ENCODE assay signal across 11 mouse cellular contexts in genomic region chr16:33764501-33765193, GRCm38 (mm10). TPM values are rescaled to one million over a fixed set of nuclear protein-coding genes. Genes with fewer than 3 reads are reported as not detected.
DNase-seq lines count a peak whose midpoint lies in the region; ATAC-seq and TF ChIP-seq lines count a peak whose summit lies in the region.
"Had no signal": no experiment of that assay in that cellular context is flagged by ENCODE, and none has a peak within 500 bp of the region (broad histone marks: within the 10 kb centered on the region; RNA-seq: fewer than 3 reads in every experiment).

No protein-coding gene starts in this region.

- WGBS in forebrain, postnatal 0 days = 12% methylated on average over 12 of the region's 12 CpGs
- WGBS in stomach, embryonic 14.5 days = 37% methylated on average over 12 of the region's 12 CpGs
- 72% methylated on average over 12 of the region's 12 CpGs for WGBS in heart, embryonic 11.5 days (ENCODE audit: insufficient replicate concordance)

- H3K36me3 ChIP-seq in forebrain, postnatal 0 days (ENCODE audit: insufficient read depth) = no peaks in the 10 kb centered on the region
- 0 out of 2 replicates have a peak, but pooled peaks cover 5% of the 10 kb centered on the region for H3K36me3 ChIP-seq in stomach, embryonic 14.5 days (ENCODE audit: control insufficient read depth, insufficient read depth, low read length)
- 0 out of 2 replicates have a peak, but pooled peaks cover 7% of the 10 kb centered on the region for H3K36me3 ChIP-seq in heart, embryonic 11.5 days (ENCODE audit: control insufficient read depth, insufficient read depth, low read length)

- TF ChIP-seq CTCF in layer of hippocampus, adult 2 months (conservative IDR thresholded peaks at IDR 0.05) = no peak
- no peak for TF ChIP-seq CTCF in forebrain, postnatal 0 days (IDR thresholded peaks at IDR 0.05; ENCODE audit: low read depth)

- 0 out of 2 replicates have a peak, but pooled peaks cover 3% of the 10 kb centered on the region for H3K4me1 ChIP-seq in forebrain, postnatal 0 days (ENCODE audit: insufficient read depth)
- peaks cover 4% of the 10 kb centered on the region; the same call in 1 of the 2 replicates for H3K4me1 ChIP-seq in stomach, embryonic 14.5 days (ENCODE audit: control insufficient read depth, insufficient read depth, low read length)
- no peaks in the 10 kb centered on the region for H3K4me1 ChIP-seq in heart, embryonic 11.5 days (ENCODE audit: control insufficient read depth, insufficient read depth, low read length)

- no peak for DNase-seq in layer of hippocampus, adult 2 months (ENCODE audit: low spot score in 2 of 2)
- no peak for DNase-seq in layer of hippocampus, adult 9-11 months
- DNase-seq in forebrain, postnatal 0 days = peak; percentile 58
- DNase-seq in layer of hippocampus, postnatal 14 days (ENCODE audit: low spot score in 2 of 2) = no peak
- no peak for DNase-seq in B cell, adult 2 months
- DNase-seq: cerebellum, postnatal 36 days; gastrocnemius, postnatal 14 days had no signal

- ATAC-seq in forebrain, postnatal 0 days = peak; percentile 83
- peak; percentile 82 for ATAC-seq in megakaryocyte progenitor cell, adult 5-6 weeks (replicated peaks; ENCODE audit: poor library complexity)
- peak; percentile 71; the same call in 1 of the 2 replicates for ATAC-seq in stomach, embryonic 14.5 days (ENCODE audit: insufficient number of reproducible peaks, insufficient read depth, low FRiP score, low read depth)
- ATAC-seq in heart, embryonic 11.5 days (replicated peaks; ENCODE audit: insufficient number of reproducible peaks, low FRiP score, low TSS enrichment) = no peak
- ATAC-seq: activated CD4-positive, CD25-positive, alpha-beta regulatory T cell, adult 4 months had no signal

- H3K9me3 ChIP-seq in forebrain, postnatal 0 days (ENCODE audit: low read length) = no peaks in the 10 kb centered on the region
- no peaks in the 10 kb centered on the region for H3K9me3 ChIP-seq in stomach, embryonic 14.5 days (ENCODE audit: control insufficient read depth, low read depth, low read length)
- H3K9me3 ChIP-seq in heart, embryonic 11.5 days (replicated peaks; ENCODE audit: control insufficient read depth, low read length) = no peaks in the 10 kb centered on the region

- H3K4me3 ChIP-seq in layer of hippocampus, adult 2 months = peak overlapping the region; percentile 47
- H3K4me3 ChIP-seq in forebrain, postnatal 0 days (ENCODE audit: low read depth, low read length) = no peak overlapping the region
- no peak overlapping the region for H3K4me3 ChIP-seq in stomach, embryonic 14.5 days (ENCODE audit: low read depth, low read length)
- H3K4me3 ChIP-seq in heart, embryonic 11.5 days (ENCODE audit: low read depth, low read length) = no peak overlapping the region

- H3K9ac ChIP-seq in forebrain, postnatal 0 days = peak overlapping the region; percentile 19; the same call in 1 of the 2 replicates
- no peak overlapping the region for H3K9ac ChIP-seq in stomach, embryonic 14.5 days (replicated peaks; ENCODE audit: low read depth, low read length)
- no peak overlapping the region for H3K9ac ChIP-seq in heart, embryonic 11.5 days (ENCODE audit: low read depth, low read length)

- no peaks in the 10 kb centered on the region for H3K27me3 ChIP-seq in forebrain, postnatal 0 days (ENCODE audit: insufficient read depth, low read length)
- H3K27me3 ChIP-seq in stomach, embryonic 14.5 days (ENCODE audit: control insufficient read depth, insufficient read depth, low read length) = no peaks in the 10 kb centered on the region
- no peaks in the 10 kb centered on the region for H3K27me3 ChIP-seq in heart, embryonic 11.5 days (ENCODE audit: control insufficient read depth, insufficient read depth, low read length)

- H3K27ac ChIP-seq in layer of hippocampus, adult 2 months = peak overlapping the region; percentile 64; the same call in 1 of the 2 replicates
- peak overlapping the region; percentile 55; the same call in 1 of the 2 replicates for H3K27ac ChIP-seq in forebrain, postnatal 0 days (ENCODE audit: low read depth, low read length)
- H3K27ac ChIP-seq in stomach, embryonic 14.5 days (ENCODE audit: low read length) = 0 out of 2 replicates have a peak overlapping the region, but pooled peaks have one; percentile 7
- H3K27ac ChIP-seq in heart, embryonic 11.5 days (ENCODE audit: low read depth, low read length) = no peak overlapping the region

- peak overlapping the region; percentile 30 for H3K4me2 ChIP-seq in forebrain, postnatal 0 days (ENCODE audit: low read depth)
- no peak overlapping the region; the same call in 1 of the 2 replicates for H3K4me2 ChIP-seq in stomach, embryonic 14.5 days (replicated peaks; ENCODE audit: low read depth, low read length)
- no peak overlapping the region for H3K4me2 ChIP-seq in heart, embryonic 11.5 days

RNA-seq across cellular contexts. Expression of gene Muc13, which starts 29.2 kb away (rescaled TPM):
- total RNA-seq in layer of hippocampus, adult 2 months (2021) = not detected
- not detected in 2 replicates for total RNA-seq in forebrain, postnatal 0 days (2014; rRNA removed)
- not detected in 2 replicates for polyA plus RNA-seq in forebrain, postnatal 0 days (2015; fragmentation: Nextera tagmentation; extraction: Ambion mirVana)
- 52.3 and 76.8 TPM in 2 replicates for total RNA-seq in megakaryocyte progenitor cell, adult 5-6 weeks (2015)
- total RNA-seq in megakaryocyte progenitor cell, adult 5-6 weeks (2017) = 41.4 and 61.6 TPM in 2 replicates
- polyA plus RNA-seq in stomach, embryonic 14.5 days (2014; fragmentation: Nextera tagmentation; extraction: Ambion mirVana) = 0.56 and 0.69 TPM in 2 replicates
- polyA plus RNA-seq in heart, embryonic 11.5 days (2014; fragmentation: Nextera tagmentation; extraction: Ambion mirVana) = 0.39 and 0.56 TPM in 2 replicates
- not detected for total RNA-seq in layer of hippocampus, postnatal 14 days (2021)
- total RNA-seq: gastrocnemius, postnatal 14 days had no signal

Comparison
In these comparisons a context has a peak if more than half of its experiments do, and no peak if none do; other contexts are left out.
1. RNA of gene Muc13, which starts 29.2 kb away (total RNA-seq): 41.4 to 76.8 TPM in megakaryocyte progenitor cell, adult 5-6 weeks; not detected in layer of hippocampus, postnatal 14 days, not detected in layer of hippocampus, adult 2 months and not detected in forebrain, postnatal 0 days; every median in the first group is over 10 times any median in the second.